Mouse (Mus musculus): Measurements from ENCODE around the gene Gapdh. TPM values are rescaled to one million over a fixed set of nuclear protein-coding genes. Genes with fewer than 3 reads are reported as not detected.

Gapdh gene
- polyA plus RNA-seq, 1 experiment: 5,061 TPM

DNA sequence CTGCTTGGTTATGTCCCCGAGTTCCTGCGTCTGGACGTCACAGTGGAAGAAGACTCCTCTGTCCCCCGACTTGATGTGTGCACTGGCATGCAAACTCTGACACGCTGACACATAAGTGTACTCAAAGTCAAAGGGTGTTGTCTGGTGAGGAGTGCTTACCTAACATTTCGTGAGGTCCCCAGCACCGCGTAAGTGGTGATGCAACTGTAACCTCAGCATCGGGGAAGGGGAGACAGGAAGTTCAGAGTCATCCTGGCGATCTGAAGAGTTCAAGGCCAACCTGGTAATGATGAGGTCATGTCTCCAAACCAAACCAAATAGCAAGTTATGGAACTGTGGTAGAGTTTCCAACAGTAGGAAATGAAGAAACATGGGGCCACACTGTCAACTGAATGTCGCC lies 53.7 kb downstream of the Gapdh start:
- Histone ChIP-seq H3K4me1 (ENCODE audit: control insufficient read depth, insufficient read depth, low read length) (no peaks in the 10 kb centered on the region), H3K4me3 (replicated peaks; ENCODE audit: insufficient read depth, low read depth, low read length) (no peak overlapping the region), H3K27ac (ENCODE audit: insufficient read depth, low read length) (no peak overlapping the region), H3K27me3 (ENCODE audit: control insufficient read depth, insufficient read depth, low read length) (no peaks in the 10 kb centered on the region)
- no peak for TF ChIP-seq CTCF (IDR thresholded peaks at IDR 0.05; ENCODE audit: borderline replicate concordance, insufficient read depth, low read depth, low read length)
- no peak for TF ChIP-seq POLR2A (IDR thresholded peaks at IDR 0.05; ENCODE audit: borderline replicate concordance, insufficient read depth, low read length)
- DNase-seq: no peak
- 92% methylated on average over 11 of the region's 11 CpGs for WGBS

Other genes starting within 250 kb of the Gapdh start
- 958 and 983 TPM in 2 replicates for gene Ptms, start 246.4 kb downstream of the Gapdh start, polyA plus RNA-seq (2012; rRNA removed)
- 669 and 677 TPM in 2 replicates for gene Mlf2, start 235.1 kb downstream of the Gapdh start, polyA plus RNA-seq (2012; rRNA removed)
- 276 and 289 TPM in 2 replicates for gene Cops7a, start 200.9 kb downstream of the Gapdh start, polyA plus RNA-seq (2012; rRNA removed)
- gene Pianp, start 169.8 kb downstream of the Gapdh start, polyA plus RNA-seq (2012; rRNA removed): 104 and 109 TPM in 2 replicates
- gene Zfp384, start 157.3 kb downstream of the Gapdh start, polyA plus RNA-seq (2012; rRNA removed): 57.3 and 64.8 TPM in 2 replicates
- 75.7 and 80.2 TPM in 2 replicates for gene Ing4, start 126.7 kb downstream of the Gapdh start, polyA plus RNA-seq (2012; rRNA removed)
- 23.7 and 24.8 TPM in 2 replicates for gene Acrbp, start 116.8 kb downstream of the Gapdh start, polyA plus RNA-seq (2012; rRNA removed)
- gene Lpar5, start 98.5 kb downstream of the Gapdh start, polyA plus RNA-seq (2012; rRNA removed): 0.57 and 0.84 TPM in 2 replicates
- 110 and 112 TPM in 2 replicates for gene Chd4, start 70.5 kb downstream of the Gapdh start, polyA plus RNA-seq (2012; rRNA removed)
- gene Nop2, start 34.6 kb downstream of the Gapdh start, polyA plus RNA-seq (2012; rRNA removed): 24.5 and 24.9 TPM in 2 replicates
- 95.4 and 96.0 TPM in 2 replicates for gene Iffo1, start 21.2 kb downstream of the Gapdh start, polyA plus RNA-seq (2012; rRNA removed)
- 80.8 and 85.4 TPM in 2 replicates for gene Ncapd2, start 25.2 kb upstream of the Gapdh start, polyA plus RNA-seq (2012; rRNA removed)
- 61.6 and 70.4 TPM in 2 replicates for gene Mrpl51, start 25.3 kb upstream of the Gapdh start, polyA plus RNA-seq (2012; rRNA removed)
- gene Vamp1, start 49.1 kb upstream of the Gapdh start, polyA plus RNA-seq (2012; rRNA removed): 556 and 718 TPM in 2 replicates
- 6.3 TPM in 2 replicates for gene Tapbpl, start 65.4 kb upstream of the Gapdh start, polyA plus RNA-seq (2012; rRNA removed)
- gene Cd27, start 70.5 kb upstream of the Gapdh start, polyA plus RNA-seq (2012; rRNA removed): 0.13 TPM in 1 of 2 replicates, not detected in the other
- not detected in 2 replicates for gene Tuba3a, start 119.6 kb upstream of the Gapdh start, polyA plus RNA-seq (2012; rRNA removed)
- gene Ltbr, start 147.4 kb upstream of the Gapdh start, polyA plus RNA-seq (2012; rRNA removed): 12.1 and 12.5 TPM in 2 replicates
- 0.67 and 0.74 TPM in 2 replicates for gene Scnn1a, start 154.2 kb upstream of the Gapdh start, polyA plus RNA-seq (2012; rRNA removed)
- gene Tnfrsf1a, start 182.9 kb upstream of the Gapdh start, polyA plus RNA-seq (2012; rRNA removed): 11.4 and 11.8 TPM in 2 replicates
- 0.06 and 0.10 TPM in 2 replicates for gene Plekhg6, start 214.3 kb upstream of the Gapdh start, polyA plus RNA-seq (2012; rRNA removed)

All from cerebellum, adult 2 months (tissue).